Mouse (Mus musculus) heart, postnatal 4 days (tissue): ENCODE results near the gene Dpep1. TPM values are rescaled to one million over a fixed set of nuclear protein-coding genes. Genes with fewer than 3 reads are reported as not detected.

Experiments used
- DNase-seq: peaks from one replicate; pipeline ENCODE4 v3.0.0; 2021
- total RNA-seq, 2 experiments: library from RNA; stranded (reverse); gene quantifications; 2 replicates each; pipeline ENCODE4 v1.2.3; 2021

Dpep1 gene
- total RNA-seq, 2 experiments from 2014 or later, result 7.5 to 11.6 TPM

DNA sequence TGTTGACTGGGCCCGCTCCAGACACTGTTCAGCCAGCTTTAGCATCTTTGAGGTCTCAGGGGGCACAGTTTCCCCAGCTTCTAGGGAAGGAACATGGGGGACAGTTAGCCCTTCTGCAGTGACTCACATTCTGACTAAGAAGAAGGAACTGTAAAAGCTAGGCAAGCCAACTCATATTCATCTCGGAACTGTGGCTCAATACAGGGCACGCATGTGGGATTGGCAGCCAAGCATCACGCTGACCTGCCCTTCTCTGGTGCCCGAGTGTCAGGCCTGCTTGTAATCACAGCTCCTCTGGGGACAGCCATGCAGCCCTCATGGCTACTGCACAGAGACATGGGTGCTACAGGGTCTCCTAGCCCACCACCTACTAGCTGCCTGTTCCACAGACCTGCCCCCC, 64.9 kb downstream of the Dpep1 start:
- no peak for DNase-seq

Other genes starting within 250 kb of the Dpep1 start
- gene Ankrd11, start 144.0 kb upstream of the Dpep1 start, total RNA-seq, result 10 to 100 TPM; 85.2 to 86.3 TPM
- gene Spg7, start 123.3 kb upstream of the Dpep1 start, total RNA-seq, result 10 to 100 TPM; 68.5 to 76.5 TPM
- 100 to 1,000 TPM; 641 to 660 TPM for gene Rpl13, start 83.9 kb upstream of the Dpep1 start, total RNA-seq
- gene Cpne7, start 68.9 kb upstream of the Dpep1 start, total RNA-seq, result under 1 TPM; 0.14 to 0.16 TPM
- 1 to 10 TPM; 1.3 to 1.6 TPM for gene Sult5a1, start 27.9 kb upstream of the Dpep1 start, total RNA-seq
- gene Chmp1a, start 26.5 kb downstream of the Dpep1 start, total RNA-seq, result 10 to 100 TPM; 59.6 to 60.3 TPM
- 10 to 100 TPM; 20.9 to 22.2 TPM for gene Spata33, start 26.6 kb downstream of the Dpep1 start, total RNA-seq
- gene Cdk10, start 38.6 kb downstream of the Dpep1 start, total RNA-seq, result 10 to 100 TPM; 33.6 to 38.4 TPM
- gene Spata2l, start 50.0 kb downstream of the Dpep1 start, total RNA-seq, result 1 to 10 TPM; 3.7 to 4.2 TPM
- 10 to 100 TPM; 14.4 to 14.8 TPM for gene Zfp276, start 68.0 kb downstream of the Dpep1 start, total RNA-seq
- 10 to 100 TPM; 26.4 to 27.3 TPM for gene Vps9d1, start 68.1 kb downstream of the Dpep1 start, total RNA-seq
- 10 to 100 TPM; 16.7 to 22.9 TPM for gene Fanca, start 132.3 kb downstream of the Dpep1 start, total RNA-seq
- under 1 TPM; 0.38 to 0.61 TPM for gene Spire2, start 146.5 kb downstream of the Dpep1 start, total RNA-seq
- 100 to 1,000 TPM; 174 to 178 TPM for gene Tcf25, start 187.5 kb downstream of the Dpep1 start, total RNA-seq
- not detected for gene Mc1r, start 220.9 kb downstream of the Dpep1 start, total RNA-seq
- 1 to 10 TPM; 1.8 to 2.5 TPM for gene Tubb3, start 225.2 kb downstream of the Dpep1 start, total RNA-seq
- 10 to 100 TPM; 65.4 to 68.0 TPM for gene Def8, start 237.3 kb downstream of the Dpep1 start, total RNA-seq